Comparison of ENCODE assay signal across 34 mouse cellular contexts in the genomic region with DNA sequence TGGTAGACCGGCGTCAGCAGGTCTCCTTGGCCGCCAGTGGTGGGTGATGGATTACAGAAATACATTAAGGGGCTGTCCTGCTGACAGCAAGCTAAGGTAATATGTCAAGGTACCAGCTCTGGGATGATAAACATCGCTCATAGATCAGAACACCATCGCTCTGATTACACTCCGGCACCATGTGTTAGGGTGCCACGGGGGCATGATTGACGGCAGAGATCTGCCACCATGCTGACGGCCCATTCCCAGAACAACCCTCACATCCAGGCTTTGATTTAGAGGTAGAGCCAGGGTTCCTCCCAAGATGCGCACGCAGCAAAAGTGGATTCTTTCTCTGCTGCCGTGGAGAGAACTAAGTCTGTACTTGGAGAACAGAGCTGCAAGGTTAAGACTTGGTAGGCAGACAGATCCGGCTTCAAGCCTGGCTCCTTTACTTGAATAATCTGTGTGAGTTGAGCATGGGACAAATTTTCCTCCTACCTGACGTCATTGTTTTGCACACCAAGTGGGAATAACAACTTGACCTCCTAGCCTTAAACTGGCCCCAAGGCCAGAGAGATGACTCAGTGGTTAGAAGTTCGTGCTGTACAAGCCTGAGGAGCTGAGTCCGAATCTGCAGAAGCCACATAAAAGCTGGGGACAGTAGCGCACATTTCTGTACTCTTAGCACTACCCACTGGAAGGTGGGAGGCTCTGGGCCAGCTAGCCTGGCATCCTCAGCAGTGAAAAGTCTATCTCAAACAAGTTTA.
DNase-seq lines count a peak whose midpoint lies in the region; ATAC-seq and TF ChIP-seq lines count a peak whose summit lies in the region.
"Had no signal": no experiment of that assay in that cellular context is flagged by ENCODE, and none has a peak within 500 bp of the region (broad histone marks: within the 10 kb centered on the region; RNA-seq: fewer than 3 reads in every experiment).

No protein-coding gene starts in this region.

- H3K4me3 ChIP-seq in neural tube, embryonic 15.5 days (replicated peaks), result no peak overlapping the region
- H3K4me3 ChIP-seq in kidney, adult 2 months (ENCODE audit: insufficient read depth, low read depth, low read length), result no peak overlapping the region
- H3K4me3 ChIP-seq: embryonic facial prominence, embryonic 10.5 days; embryonic facial prominence, embryonic 15.5 days; forebrain, embryonic 12.5 days; heart, embryonic 12.5 days; liver, embryonic 12.5 days had no signal

- TF ChIP-seq CTCF in kidney, adult 2 months (conservative IDR thresholded peaks at IDR 0.05; ENCODE audit: insufficient read depth, insufficient read length, low read depth, low read length), result no peak

- no peak for ATAC-seq in neural tube, embryonic 15.5 days (ENCODE audit: low FRiP score)
- ATAC-seq: activated CD4-positive, CD25-positive, alpha-beta regulatory T cell, adult 4 months; forebrain, postnatal 0 days; liver, embryonic 12.5 days; liver, postnatal 0 days had no signal

- WGBS in neural tube, embryonic 15.5 days, result 69% methylated on average over 17 of the region's 17 CpGs
- WGBS in kidney, adult 2 months, result 73% methylated on average over 17 of the region's 17 CpGs

- H3K27ac ChIP-seq in neural tube, embryonic 15.5 days (replicated peaks), result no peak overlapping the region
- no peak overlapping the region for H3K27ac ChIP-seq in kidney, adult 2 months (ENCODE audit: insufficient read depth, low read depth, low read length)
- H3K27ac ChIP-seq: embryonic facial prominence, embryonic 10.5 days; embryonic facial prominence, embryonic 15.5 days; forebrain, embryonic 12.5 days; hindbrain, embryonic 14.5 days; liver, embryonic 12.5 days; macrophage had no signal

- H3K27me3 ChIP-seq in neural tube, embryonic 15.5 days (replicated peaks), result no peaks in the 10 kb centered on the region
- H3K27me3 ChIP-seq in kidney, adult 2 months (replicated peaks; ENCODE audit: control insufficient read depth, insufficient read depth, low read length), result no peaks in the 10 kb centered on the region
- H3K27me3 ChIP-seq: embryonic facial prominence, embryonic 15.5 days; liver, embryonic 12.5 days had no signal

- H3K4me1 ChIP-seq in neural tube, embryonic 15.5 days, result no peaks in the 10 kb centered on the region
- no peaks in the 10 kb centered on the region for H3K4me1 ChIP-seq in kidney, adult 2 months (ENCODE audit: control insufficient read depth, insufficient read depth, low read length)
- H3K4me1 ChIP-seq: embryonic facial prominence, embryonic 15.5 days; heart, embryonic 12.5 days; liver, embryonic 12.5 days had no signal

- peak; percentile 79 to 86 for DNase-seq in adrenal gland, adult (ENCODE audit: inconsistent age in 2 of 2, low spot score in 1 of 2)
- no peak for DNase-seq in adrenal gland, postnatal 4 days (ENCODE audit: low spot score in 2 of 2)
- peak; percentile 48 for DNase-seq in neural tube, embryonic 10.5 days (ENCODE audit: extremely low spot score, low spot score)
- peak; percentile 23 for DNase-seq in forelimb bud, embryonic 11.5 days (ENCODE audit: low read depth, low spot score)
- DNase-seq in heart, adult 9 months (ENCODE audit: low spot score in 2 of 2), result no peak
- no peak for DNase-seq in kidney, adult 2 months
- no peak for DNase-seq in yolk sac, embryonic 10.5 days (ENCODE audit: low spot score)
- DNase-seq: cerebellum, adult 11 months; cerebellum, adult 9-10 months; cerebellum, postnatal 36 days; forebrain, postnatal 0 days; gastrocnemius, postnatal 25 days; heart, adult 18-20 months; heart, postnatal 4 days; kidney, adult 8-10 months; kidney, postnatal 10 days; layer of hippocampus, postnatal 36 days; left cerebral cortex, postnatal 4 days; liver, postnatal 0 days; lung, postnatal 10 days; midbrain, embryonic 14.5 days; retina, postnatal 1 day; right cerebral cortex, postnatal 14 days; spleen, adult 18-20 months; thymus, postnatal 14 days had no signal

- H3K9ac ChIP-seq in neural tube, embryonic 15.5 days (replicated peaks), result no peak overlapping the region
- H3K9ac ChIP-seq: embryonic facial prominence, embryonic 15.5 days; forebrain, embryonic 12.5 days; forebrain, postnatal 0 days; heart, embryonic 12.5 days; hindbrain, embryonic 14.5 days; liver, embryonic 12.5 days; liver, postnatal 0 days had no signal

- H3K36me3 ChIP-seq in neural tube, embryonic 15.5 days, result no peaks in the 10 kb centered on the region
- no peaks in the 10 kb centered on the region for H3K36me3 ChIP-seq in kidney, adult 2 months (ENCODE audit: control insufficient read depth, insufficient read depth, low read length)
- H3K36me3 ChIP-seq: embryonic facial prominence, embryonic 10.5 days; embryonic facial prominence, embryonic 15.5 days; forebrain, embryonic 12.5 days; heart, embryonic 12.5 days; liver, embryonic 12.5 days had no signal

- no peaks in the 10 kb centered on the region for H3K9me3 ChIP-seq in neural tube, embryonic 15.5 days (replicated peaks)
- H3K9me3 ChIP-seq: embryonic facial prominence, embryonic 10.5 days; embryonic facial prominence, embryonic 15.5 days; forebrain, embryonic 12.5 days; heart, embryonic 12.5 days; liver, embryonic 12.5 days had no signal

- H3K4me2 ChIP-seq in neural tube, embryonic 15.5 days, result no peak overlapping the region
- H3K4me2 ChIP-seq: embryonic facial prominence, embryonic 15.5 days; forebrain, embryonic 12.5 days; heart, embryonic 12.5 days; hindbrain, embryonic 14.5 days; liver, embryonic 12.5 days had no signal

- no peak for TF ChIP-seq POLR2A in kidney, adult 2 months (IDR thresholded peaks at IDR 0.05; ENCODE audit: low read depth, low read length)

Comparison
In these comparisons a context has a peak if more than half of its experiments do, and no peak if none do; other contexts are left out.
1. DNase-seq: peak in adrenal gland, adult (2 of 2), neural tube, embryonic 10.5 days (single experiment) and forelimb bud, embryonic 11.5 days (single experiment); none in adrenal gland, postnatal 4 days (0 of 2), heart, adult 9 months (0 of 2), kidney, adult 2 months (single experiment) and yolk sac, embryonic 10.5 days (single experiment).